Comparison of ENCODE assay signal across 10 mouse cellular contexts in genomic region chr3:37846191-37847003, GRCm38 (mm10).
DNase-seq lines count a peak whose midpoint lies in the region; ATAC-seq and TF ChIP-seq lines count a peak whose summit lies in the region.
"Had no signal": no experiment of that assay in that cellular context is flagged by ENCODE, and none has a peak within 500 bp of the region (broad histone marks: within the 10 kb centered on the region; RNA-seq: fewer than 3 reads in every experiment).

No protein-coding gene starts in this region.

- peaks cover 16% of the 10 kb centered on the region; the same call in 1 of the 2 replicates for H3K4me1 ChIP-seq in intestine, embryonic 14.5 days (replicated peaks; ENCODE audit: control insufficient read depth, insufficient read depth, low read length)
- no peaks in the 10 kb centered on the region for H3K4me1 ChIP-seq in intestine, postnatal 0 days (replicated peaks; ENCODE audit: control insufficient read depth, insufficient read depth, low read length)
- H3K4me1 ChIP-seq in heart, embryonic 15.5 days (replicated peaks): peaks cover 22% of the 10 kb centered on the region
- H3K4me1 ChIP-seq in kidney, embryonic 15.5 days: peaks cover 41% of the 10 kb centered on the region
- no peaks in the 10 kb centered on the region for H3K4me1 ChIP-seq in forebrain, embryonic 15.5 days
- H3K4me1 ChIP-seq: hindbrain, embryonic 12.5 days had no signal

- TF ChIP-seq CTCF in intestine, postnatal 0 days (IDR thresholded peaks at IDR 0.05; ENCODE audit: low read depth): no peak

- no peak overlapping the region for H3K9ac ChIP-seq in intestine, embryonic 14.5 days (ENCODE audit: low read length)
- H3K9ac ChIP-seq in intestine, postnatal 0 days (ENCODE audit: low read depth, low read length): no peak overlapping the region
- no peak overlapping the region for H3K9ac ChIP-seq in heart, embryonic 15.5 days
- H3K9ac ChIP-seq in kidney, embryonic 15.5 days: no peak overlapping the region
- H3K9ac ChIP-seq in forebrain, embryonic 15.5 days (replicated peaks): no peak overlapping the region
- H3K9ac ChIP-seq: hindbrain, embryonic 12.5 days; liver, embryonic 14.5 days had no signal

- no peaks in the 10 kb centered on the region for H3K9me3 ChIP-seq in intestine, embryonic 14.5 days (ENCODE audit: control insufficient read depth, low read length)
- H3K9me3 ChIP-seq in intestine, postnatal 0 days (ENCODE audit: control insufficient read depth): no peaks in the 10 kb centered on the region
- no peaks in the 10 kb centered on the region for H3K9me3 ChIP-seq in heart, embryonic 15.5 days (replicated peaks)
- no peaks in the 10 kb centered on the region for H3K9me3 ChIP-seq in kidney, embryonic 15.5 days (replicated peaks)
- H3K9me3 ChIP-seq in forebrain, embryonic 15.5 days: no peaks in the 10 kb centered on the region
- H3K9me3 ChIP-seq: hindbrain, embryonic 12.5 days had no signal

- no peak overlapping the region for H3K4me2 ChIP-seq in intestine, embryonic 14.5 days (ENCODE audit: low read length)
- H3K4me2 ChIP-seq in intestine, postnatal 0 days (replicated peaks; ENCODE audit: low read depth): no peak overlapping the region
- no peak overlapping the region for H3K4me2 ChIP-seq in heart, embryonic 15.5 days
- H3K4me2 ChIP-seq in kidney, embryonic 15.5 days: 0 out of 2 replicates have a peak overlapping the region, but pooled peaks have one; percentile 21
- no peak overlapping the region for H3K4me2 ChIP-seq in forebrain, embryonic 15.5 days (replicated peaks)
- H3K4me2 ChIP-seq: hindbrain, embryonic 12.5 days had no signal

- H3K27me3 ChIP-seq in intestine, embryonic 14.5 days (replicated peaks; ENCODE audit: control insufficient read depth, insufficient read depth, low read length): no peaks in the 10 kb centered on the region
- no peaks in the 10 kb centered on the region for H3K27me3 ChIP-seq in intestine, postnatal 0 days (replicated peaks; ENCODE audit: control insufficient read depth, insufficient read depth, low read length)
- no peaks in the 10 kb centered on the region for H3K27me3 ChIP-seq in heart, embryonic 15.5 days
- H3K27me3 ChIP-seq in kidney, embryonic 15.5 days: no peaks in the 10 kb centered on the region
- H3K27me3 ChIP-seq in forebrain, embryonic 15.5 days: no peaks in the 10 kb centered on the region
- H3K27me3 ChIP-seq: hindbrain, embryonic 12.5 days had no signal

- H3K4me3 ChIP-seq in intestine, embryonic 14.5 days (ENCODE audit: low read depth, low read length): no peak overlapping the region
- H3K4me3 ChIP-seq in intestine, postnatal 0 days (ENCODE audit: low read depth, low read length): no peak overlapping the region
- no peak overlapping the region for H3K4me3 ChIP-seq in heart, embryonic 15.5 days
- no peak overlapping the region for H3K4me3 ChIP-seq in kidney, embryonic 15.5 days (replicated peaks)
- no peak overlapping the region for H3K4me3 ChIP-seq in forebrain, embryonic 15.5 days
- H3K4me3 ChIP-seq: hindbrain, embryonic 12.5 days had no signal

- peak overlapping the region; percentile 43; the same call in 1 of the 2 replicates for H3K27ac ChIP-seq in intestine, embryonic 14.5 days (ENCODE audit: low read depth)
- no peak overlapping the region for H3K27ac ChIP-seq in intestine, postnatal 0 days (ENCODE audit: low read depth, low read length)
- H3K27ac ChIP-seq in heart, embryonic 15.5 days: peak overlapping the region; percentile 10; the same call in 1 of the 2 replicates
- H3K27ac ChIP-seq in kidney, embryonic 15.5 days: peak overlapping the region; percentile 74
- no peak overlapping the region for H3K27ac ChIP-seq in forebrain, embryonic 15.5 days (replicated peaks)
- H3K27ac ChIP-seq: hindbrain, embryonic 12.5 days; liver, embryonic 14.5 days had no signal

- no peak; the same call in 1 of the 2 replicates for ATAC-seq in intestine, embryonic 14.5 days (replicated peaks; ENCODE audit: low FRiP score, low TSS enrichment, low read depth)
- ATAC-seq in intestine, postnatal 0 days: no peak
- no peak for ATAC-seq in heart, embryonic 15.5 days (replicated peaks; ENCODE audit: insufficient number of reproducible peaks, insufficient read depth, low FRiP score, low read depth)
- ATAC-seq in kidney, embryonic 15.5 days (replicated peaks; ENCODE audit: low FRiP score): peak; percentile 84
- ATAC-seq in forebrain, embryonic 15.5 days (replicated peaks): no peak

- 43% methylated on average over 3 of the region's 3 CpGs for WGBS in intestine, embryonic 14.5 days
- 58% methylated on average over 3 of the region's 3 CpGs for WGBS in intestine, postnatal 0 days
- 58% methylated on average over 3 of the region's 3 CpGs for WGBS in heart, embryonic 15.5 days
- 38% methylated on average over 3 of the region's 3 CpGs for WGBS in kidney, embryonic 15.5 days
- 79% methylated on average over 3 of the region's 3 CpGs for WGBS in forebrain, embryonic 15.5 days

- no peaks in the 10 kb centered on the region for H3K36me3 ChIP-seq in intestine, embryonic 14.5 days (ENCODE audit: control insufficient read depth, insufficient read depth, low read length)
- no peaks in the 10 kb centered on the region for H3K36me3 ChIP-seq in intestine, postnatal 0 days (ENCODE audit: control insufficient read depth, insufficient read depth)
- no peaks in the 10 kb centered on the region for H3K36me3 ChIP-seq in heart, embryonic 15.5 days
- H3K36me3 ChIP-seq in kidney, embryonic 15.5 days: no peaks in the 10 kb centered on the region
- no peaks in the 10 kb centered on the region for H3K36me3 ChIP-seq in forebrain, embryonic 15.5 days
- H3K36me3 ChIP-seq: hindbrain, embryonic 12.5 days had no signal

- peak; percentile 64 for DNase-seq in intestine, embryonic 14.5 days (ENCODE audit: low spot score)
- peak; percentile 68 for DNase-seq in lung, postnatal 36 days
- no peak for DNase-seq in right cerebral cortex, adult 18-20 months
- no peak for DNase-seq in left cerebral cortex, adult 9 months (ENCODE audit: low spot score in 2 of 2)

Comparison
In these comparisons a context has a peak if more than half of its experiments do, and no peak if none do; other contexts are left out.
1. H3K27ac ChIP-seq: peak in intestine, embryonic 14.5 days (single experiment), heart, embryonic 15.5 days (single experiment) and kidney, embryonic 15.5 days (single experiment); none in intestine, postnatal 0 days (single experiment) and forebrain, embryonic 15.5 days (single experiment).
2. DNase-seq: peak in intestine, embryonic 14.5 days (single experiment) and lung, postnatal 36 days (single experiment); none in right cerebral cortex, adult 18-20 months (single experiment) and left cerebral cortex, adult 9 months (0 of 2).